Mouse (Mus musculus): Measurements from ENCODE around the gene Abhd17a. TPM values are rescaled to one million over a fixed set of nuclear protein-coding genes. Genes with fewer than 3 reads are reported as not detected.

Gene Abhd17a
- polyA plus RNA-seq, 1 experiment, result 42.1 TPM

GRCm38 (mm10) chr10:80557346-80557965 is 32.7 kb downstream of the Abhd17a start:
- Histone ChIP-seq H3K4me1 (ENCODE audit: control insufficient read depth, insufficient read depth, low read length) (0 out of 2 replicates have a peak, but pooled peaks cover 5% of the 10 kb centered on the region), H3K27ac (ENCODE audit: insufficient read depth, low read length) (no peak overlapping the region), H3K4me3 (ENCODE audit: insufficient read depth, low read length) (no peak overlapping the region)
- TF ChIP-seq POLR2A (IDR thresholded peaks at IDR 0.05; ENCODE audit: low read depth, low read length), result no peak
- peak; percentile 41; the same call in 1 of the 2 replicates for TF ChIP-seq CTCF (IDR thresholded peaks at IDR 0.05; ENCODE audit: borderline replicate concordance, insufficient read depth, low read length)

GRCm38 (mm10) chr10:80553997-80554396 is 36.1 kb downstream of the Abhd17a start:
- H3K4me1 ChIP-seq (ENCODE audit: control insufficient read depth, insufficient read depth, low read length), result 0 out of 2 replicates have a peak, but pooled peaks cover 2% of the 10 kb centered on the region
- no peak overlapping the region for H3K4me3 ChIP-seq (ENCODE audit: insufficient read depth, low read length)
- TF ChIP-seq POLR2A (IDR thresholded peaks at IDR 0.05; ENCODE audit: low read depth, low read length), result no peak
- TF ChIP-seq CTCF (IDR thresholded peaks at IDR 0.05; ENCODE audit: borderline replicate concordance, insufficient read depth, low read length), result no peak
- H3K27ac ChIP-seq (ENCODE audit: insufficient read depth, low read length), result no peak overlapping the region

GRCm38 (mm10) chr10:80553575-80553974 is 36.6 kb downstream of the Abhd17a start:
- no peak overlapping the region for H3K27ac ChIP-seq (ENCODE audit: insufficient read depth, low read length)
- no peak overlapping the region for H3K4me3 ChIP-seq (ENCODE audit: insufficient read depth, low read length)
- TF ChIP-seq POLR2A (IDR thresholded peaks at IDR 0.05; ENCODE audit: low read depth, low read length) (no peak), CTCF (IDR thresholded peaks at IDR 0.05; ENCODE audit: borderline replicate concordance, insufficient read depth, low read length) (no peak)
- 0 out of 2 replicates have a peak, but pooled peaks cover under 1% of the 10 kb centered on the region for H3K4me1 ChIP-seq (ENCODE audit: control insufficient read depth, insufficient read depth, low read length)

- Histone ChIP-seq H3K4me1 (ENCODE audit: control insufficient read depth, insufficient read depth, low read length) (no peaks in the 10 kb centered on the region), H3K4me3 (ENCODE audit: insufficient read depth, low read length) (no peak overlapping the region), H3K27ac (ENCODE audit: insufficient read depth, low read length) (no peak overlapping the region)
- TF ChIP-seq CTCF (IDR thresholded peaks at IDR 0.05; ENCODE audit: borderline replicate concordance, insufficient read depth, low read length) (no peak), POLR2A (IDR thresholded peaks at IDR 0.05; ENCODE audit: low read depth, low read length) (no peak)
Observed at GRCm38 (mm10) chr10:80552364-80552763, 37.8 kb downstream of the Abhd17a start.

GRCm38 (mm10) chr10:80549279-80549678 is 40.9 kb downstream of the Abhd17a start:
- H3K4me1 ChIP-seq (ENCODE audit: control insufficient read depth, insufficient read depth, low read length), result no peaks in the 10 kb centered on the region
- H3K27ac ChIP-seq (ENCODE audit: insufficient read depth, low read length), result no peak overlapping the region
- TF ChIP-seq POLR2A (IDR thresholded peaks at IDR 0.05; ENCODE audit: low read depth, low read length) (no peak), CTCF (IDR thresholded peaks at IDR 0.05; ENCODE audit: borderline replicate concordance, insufficient read depth, low read length) (no peak)
- H3K4me3 ChIP-seq (ENCODE audit: insufficient read depth, low read length), result no peak overlapping the region

- no peak overlapping the region for H3K4me3 ChIP-seq (ENCODE audit: insufficient read depth, low read length)
- H3K4me1 ChIP-seq (ENCODE audit: control insufficient read depth, insufficient read depth, low read length), result no peaks in the 10 kb centered on the region
- TF ChIP-seq CTCF (IDR thresholded peaks at IDR 0.05; ENCODE audit: borderline replicate concordance, insufficient read depth, low read length) (peak; percentile 56), POLR2A (IDR thresholded peaks at IDR 0.05; ENCODE audit: low read depth, low read length) (no peak)
Observed at GRCm38 (mm10) chr10:80548428-80549006, 41.6 kb downstream of the Abhd17a start.

GRCm38 (mm10) chr10:80547539-80547938 is 42.6 kb downstream of the Abhd17a start:
- Histone ChIP-seq H3K4me3 (ENCODE audit: insufficient read depth, low read length) (no peak overlapping the region), H3K4me1 (ENCODE audit: control insufficient read depth, insufficient read depth, low read length) (no peaks in the 10 kb centered on the region), H3K27ac (ENCODE audit: insufficient read depth, low read length) (no peak overlapping the region)
- no peak for TF ChIP-seq CTCF (IDR thresholded peaks at IDR 0.05; ENCODE audit: borderline replicate concordance, insufficient read depth, low read length)
- TF ChIP-seq POLR2A (IDR thresholded peaks at IDR 0.05; ENCODE audit: low read depth, low read length), result no peak

More at GRCm38 (mm10) chr10:80548428-80549006, 41.6 kb downstream of the Abhd17a start:
- H3K27ac ChIP-seq (ENCODE audit: insufficient read depth, low read length), result no peak overlapping the region

- TF ChIP-seq POLR2A (IDR thresholded peaks at IDR 0.05; ENCODE audit: low read depth, low read length) (no peak), CTCF (IDR thresholded peaks at IDR 0.05; ENCODE audit: borderline replicate concordance, insufficient read depth, low read length) (no peak)
- Histone ChIP-seq H3K4me1 (ENCODE audit: control insufficient read depth, insufficient read depth, low read length) (no peaks in the 10 kb centered on the region), H3K27ac (ENCODE audit: insufficient read depth, low read length) (no peak overlapping the region), H3K4me3 (ENCODE audit: insufficient read depth, low read length) (no peak overlapping the region)
Observed at GRCm38 (mm10) chr10:80546945-80547344, 43.2 kb downstream of the Abhd17a start.

- H3K4me3 ChIP-seq (ENCODE audit: insufficient read depth, low read length), result no peak overlapping the region
- no peak for TF ChIP-seq POLR2A (IDR thresholded peaks at IDR 0.05; ENCODE audit: low read depth, low read length)
- TF ChIP-seq CTCF (IDR thresholded peaks at IDR 0.05; ENCODE audit: borderline replicate concordance, insufficient read depth, low read length), result no peak
- H3K27ac ChIP-seq (ENCODE audit: insufficient read depth, low read length), result no peak overlapping the region
- H3K4me1 ChIP-seq (ENCODE audit: control insufficient read depth, insufficient read depth, low read length), result no peaks in the 10 kb centered on the region
Observed at GRCm38 (mm10) chr10:80545590-80545989, 44.6 kb downstream of the Abhd17a start.

- Histone ChIP-seq H3K4me3 (ENCODE audit: insufficient read depth, low read length) (no peak overlapping the region), H3K27ac (ENCODE audit: insufficient read depth, low read length) (no peak overlapping the region), H3K4me1 (ENCODE audit: control insufficient read depth, insufficient read depth, low read length) (no peaks in the 10 kb centered on the region)
- TF ChIP-seq POLR2A (IDR thresholded peaks at IDR 0.05; ENCODE audit: low read depth, low read length), result no peak
- TF ChIP-seq CTCF (IDR thresholded peaks at IDR 0.05; ENCODE audit: borderline replicate concordance, insufficient read depth, low read length), result no peak
Observed at GRCm38 (mm10) chr10:80543873-80544272, 46.3 kb downstream of the Abhd17a start.
